Mouse (Mus musculus): ENCODE data around the gene Atp6v0d1.
"Not testable (repeated sequence)": the region's sequence is repeated elsewhere in the genome, so short reads cannot be mapped to it uniquely, and the experiment has no call there.

Atp6v0d1 gene

DNA sequence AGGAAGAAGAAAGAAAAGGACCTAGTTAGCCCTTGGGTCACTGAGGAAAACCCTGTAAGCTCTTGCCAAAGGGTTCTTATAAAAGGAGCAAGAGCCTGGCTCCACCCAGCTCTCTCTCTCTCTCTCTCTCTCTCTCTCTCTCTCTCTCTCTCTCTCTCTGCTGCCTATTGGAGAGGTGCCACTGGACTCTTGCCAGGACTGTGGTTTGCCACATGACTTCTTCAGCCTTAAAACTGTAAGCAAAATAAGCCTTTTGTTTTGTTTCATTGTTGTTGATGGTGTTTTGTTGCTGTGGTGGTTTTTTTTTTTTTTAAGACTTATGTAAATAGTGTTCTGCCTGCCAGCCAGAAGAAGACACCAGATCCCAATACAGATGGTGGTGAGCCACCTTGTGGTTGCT lies 7.6 kb upstream of the Atp6v0d1 start:
- peak; percentile 69 for DNase-seq

DNA sequence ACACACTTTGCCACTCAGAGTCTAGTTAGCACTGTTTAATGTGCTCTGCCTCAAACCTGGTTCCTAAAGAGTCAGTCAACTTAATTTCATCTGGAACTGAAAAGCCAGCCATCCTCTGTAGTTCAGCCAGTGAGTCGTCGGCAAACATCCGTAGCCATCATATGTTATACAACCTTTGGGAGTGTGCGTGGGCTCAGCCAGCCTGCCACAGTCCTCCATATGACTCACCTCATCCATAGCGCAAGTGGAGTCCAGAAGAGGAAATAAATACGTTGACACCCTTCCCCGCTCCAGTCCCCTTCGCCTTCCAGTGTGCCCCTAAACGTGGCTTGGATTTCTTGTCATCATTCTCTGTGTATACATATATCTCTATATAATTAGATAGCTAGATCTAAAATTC lies 6.0 kb upstream of the Atp6v0d1 start:
- no peak for DNase-seq

GRCm38 (mm10) chr8:105566703-105567595 lies 1.1 kb upstream of the Atp6v0d1 start:
- peak; percentile 37 to 50 for DNase-seq

GRCm38 (mm10) chr8:105565401-105565881 lies 406 bp downstream of the Atp6v0d1 start:
- DNase-seq, result no peak

GRCm38 (mm10) chr8:105564573-105565229 lies 1.1 kb downstream of the Atp6v0d1 start:
- not testable (repeated sequence) for DNase-seq

DNA sequence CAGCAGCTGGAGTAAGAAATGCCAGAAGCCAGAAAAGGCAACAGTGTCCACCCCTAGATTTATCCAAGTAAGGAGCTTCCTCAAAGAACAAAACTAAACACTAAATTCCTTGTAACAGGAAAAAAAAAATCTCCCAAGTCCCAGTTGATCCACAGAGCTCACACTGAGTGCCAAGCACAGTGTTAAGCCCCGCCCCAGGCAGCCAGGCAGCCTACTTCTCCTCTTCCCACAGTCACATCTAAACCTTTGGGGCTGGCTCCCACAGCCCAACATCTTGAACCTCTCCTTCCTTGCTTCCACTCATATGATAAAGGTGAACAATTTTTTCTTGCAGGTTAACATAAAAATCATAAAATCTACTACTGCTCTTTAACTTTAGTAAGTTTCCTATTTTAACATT lies 2.0 kb downstream of the Atp6v0d1 start:
- no peak for DNase-seq

DNA sequence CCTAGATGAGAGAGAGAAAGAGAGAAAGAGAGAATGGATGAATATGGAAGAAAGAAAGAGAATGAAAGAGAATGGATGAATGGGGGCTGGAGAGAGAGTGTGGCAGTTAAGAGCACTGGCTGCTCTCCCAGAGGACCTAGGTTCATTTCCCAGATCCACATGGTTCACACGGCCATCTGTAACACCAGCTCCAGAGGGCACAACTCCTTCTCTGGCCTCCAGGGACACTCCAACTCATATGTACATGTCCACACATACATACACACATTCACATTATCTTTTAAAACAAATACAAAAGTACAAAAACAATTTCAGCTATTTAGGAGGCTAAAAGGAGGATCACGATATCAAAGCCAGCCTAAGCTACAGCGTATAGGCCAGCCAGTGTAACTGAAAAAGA lies 3.0 kb downstream of the Atp6v0d1 start:
- DNase-seq, result no peak

- DNase-seq, result no peak
Measured at GRCm38 (mm10) chr8:105555230-105555629, 10.6 kb downstream of the Atp6v0d1 start.

DNA sequence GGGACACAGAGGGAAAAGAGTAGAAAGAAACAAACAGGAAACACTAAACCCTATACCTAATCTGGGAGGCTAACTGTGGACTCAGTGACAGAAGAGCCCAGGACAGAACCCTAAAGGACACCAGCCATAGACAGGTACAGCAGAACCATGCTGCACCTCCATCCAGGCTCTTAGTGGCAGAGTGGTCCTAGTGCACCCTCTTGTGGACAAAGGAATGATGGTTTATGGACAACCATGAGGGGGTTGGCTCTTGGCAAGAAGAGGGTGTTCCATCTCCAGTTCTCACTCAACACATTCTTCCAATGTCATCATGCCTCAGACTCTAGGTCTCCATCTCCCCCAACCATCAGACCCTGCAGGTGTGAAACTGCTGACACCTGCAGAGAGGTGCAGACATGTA lies 11.8 kb downstream of the Atp6v0d1 start:
- peak; percentile 89 to 93 for DNase-seq

DNA sequence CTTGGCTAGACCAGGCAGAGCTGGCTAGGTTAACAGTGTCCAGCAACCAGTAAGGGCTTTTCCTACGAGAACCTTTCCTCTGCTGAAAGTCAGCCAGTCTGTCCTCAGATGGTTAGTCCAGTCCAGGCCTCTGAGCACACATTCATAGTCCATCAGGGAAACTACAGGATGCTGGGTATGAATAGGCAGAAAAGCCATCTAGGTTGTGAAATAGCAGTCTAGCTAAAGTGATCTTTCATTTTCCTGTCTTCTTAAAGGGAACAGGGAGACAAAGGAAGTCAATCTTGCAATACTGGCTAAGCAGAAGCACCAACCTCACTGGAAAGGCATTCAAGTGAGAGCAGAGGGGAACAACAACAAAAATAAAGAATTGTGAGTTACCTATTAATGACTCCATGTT lies 13.0 kb downstream of the Atp6v0d1 start:
- DNase-seq, result no peak

- DNase-seq, result no peak
Measured at GRCm38 (mm10) chr8:105552032-105552431, 13.8 kb downstream of the Atp6v0d1 start.

- no peak for DNase-seq
Measured at GRCm38 (mm10) chr8:105550083-105550482, 15.8 kb downstream of the Atp6v0d1 start.

DNA sequence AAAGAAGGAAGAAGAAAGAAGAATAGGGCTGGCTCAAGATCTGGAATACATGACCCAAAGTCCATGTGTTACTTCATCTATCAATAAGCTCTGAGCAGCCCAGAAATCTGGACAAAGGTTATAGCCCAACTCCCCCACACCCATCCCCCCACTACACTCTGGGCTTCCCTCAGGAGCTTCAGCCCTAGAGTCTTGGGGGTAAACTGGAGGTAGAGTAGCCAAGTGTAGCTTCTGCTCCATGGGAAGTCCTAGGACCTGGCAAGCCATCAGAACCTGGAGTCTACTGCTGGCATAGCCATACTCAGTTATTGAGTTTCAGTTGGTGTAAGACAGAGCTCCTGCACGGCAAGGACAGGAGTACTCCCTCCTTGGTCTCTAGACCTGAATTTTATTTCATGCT lies 16.3 kb downstream of the Atp6v0d1 start:
- DNase-seq, result no peak

DNA sequence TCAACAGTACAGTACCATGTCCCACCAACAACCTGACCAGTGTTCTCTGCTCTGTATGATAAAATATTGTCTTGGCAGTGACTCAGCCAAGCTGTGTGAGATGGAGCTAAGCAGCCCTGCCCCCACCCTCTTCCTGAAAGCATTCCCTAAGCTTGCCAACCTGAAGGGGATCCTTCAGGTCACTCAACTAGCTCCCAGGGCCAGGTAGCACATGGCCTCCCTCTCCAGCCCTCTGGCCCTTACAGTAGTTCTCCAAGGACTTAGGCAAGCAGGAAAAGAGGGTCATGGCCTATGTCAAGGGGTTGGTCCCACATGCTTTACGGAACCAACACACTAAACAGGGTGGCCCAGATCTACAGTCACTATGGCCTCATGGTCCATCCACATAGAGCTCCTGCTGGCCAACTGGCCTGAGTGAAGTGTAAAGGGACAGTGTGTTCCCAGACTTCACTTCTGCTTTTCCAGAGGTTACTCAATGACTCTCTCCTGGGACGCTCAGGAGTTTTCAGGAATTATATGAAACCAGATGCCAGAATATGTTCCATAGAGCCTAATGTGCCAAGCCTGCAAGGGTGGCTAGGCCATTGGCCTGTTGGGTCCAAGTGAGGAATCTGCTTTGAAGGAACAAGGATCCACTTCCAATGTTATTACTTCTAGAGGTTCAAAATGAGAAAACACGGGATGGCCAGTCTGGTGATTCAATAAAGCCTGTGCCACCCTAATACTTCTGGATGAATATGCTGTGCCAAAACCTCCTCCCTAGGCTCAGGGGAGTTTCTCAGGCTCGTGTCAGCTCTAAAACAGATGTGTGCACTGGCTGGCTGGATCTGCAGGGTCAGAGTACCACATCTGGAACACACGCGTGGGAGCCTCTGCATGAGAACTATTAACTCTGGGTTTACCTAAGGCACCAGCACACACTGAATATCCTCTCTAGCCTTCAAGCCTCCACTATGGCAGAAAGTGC lies 19.2 kb downstream of the Atp6v0d1 start:
- DNase-seq, result peak; percentile 59 to 66

GRCm38 (mm10) chr8:105545249-105545648 lies 20.6 kb downstream of the Atp6v0d1 start:
- peak; percentile 67 to 68 for DNase-seq

- peak; percentile 65 to 70 for DNase-seq
Measured at GRCm38 (mm10) chr8:105544544-105545205, 21.2 kb downstream of the Atp6v0d1 start.

- DNase-seq, result no peak
Measured at GRCm38 (mm10) chr8:105543703-105544102, 22.1 kb downstream of the Atp6v0d1 start.

- DNase-seq, result no peak
Measured at GRCm38 (mm10) chr8:105542808-105543207, 23.0 kb downstream of the Atp6v0d1 start.

DNA sequence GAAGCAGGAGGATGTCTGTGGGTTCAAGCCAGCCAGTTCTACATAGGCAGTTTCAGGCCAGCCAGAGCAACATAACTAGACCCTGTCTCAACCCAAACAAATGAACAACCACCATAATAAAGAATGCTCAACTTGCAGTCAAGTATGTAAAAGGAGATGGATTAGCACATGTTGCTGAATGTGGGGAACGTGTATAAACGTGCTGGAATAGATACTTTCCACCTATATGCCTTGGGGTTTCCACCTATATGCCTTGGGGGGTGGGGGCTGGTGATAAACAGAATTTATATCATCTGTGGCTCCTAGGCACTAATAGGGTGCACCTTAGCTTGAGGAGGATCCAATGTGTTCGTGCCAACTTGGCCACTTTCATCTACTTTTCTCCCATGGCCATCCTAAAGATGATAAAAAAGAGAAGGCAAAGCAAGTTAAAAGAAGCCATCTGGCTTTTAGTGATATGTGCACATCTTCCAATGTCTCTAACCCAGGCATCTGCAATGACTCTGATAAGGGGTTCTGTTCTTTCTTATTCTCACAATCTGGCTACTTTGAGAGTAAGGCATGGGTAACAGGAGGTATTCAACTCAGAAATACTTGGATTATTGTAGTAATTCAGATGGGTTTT lies 23.7 kb downstream of the Atp6v0d1 start:
- no peak for DNase-seq

- no peak for DNase-seq
Measured at GRCm38 (mm10) chr8:105538940-105539339, 26.9 kb downstream of the Atp6v0d1 start.

GRCm38 (mm10) chr8:105537011-105537677 lies 28.7 kb downstream of the Atp6v0d1 start:
- peak; percentile 81 to 91 for DNase-seq

Measured in cerebellum, postnatal 10 days (tissue).